Mouse (Mus musculus): ENCODE measurements at regions not wholly inside any gene's neighbourhood (a gene's known extent, or its start where the extent isn't known, plus 50 kb on each side); places are given as distances from the start of the nearest gene placed in this dataset.

DNA sequence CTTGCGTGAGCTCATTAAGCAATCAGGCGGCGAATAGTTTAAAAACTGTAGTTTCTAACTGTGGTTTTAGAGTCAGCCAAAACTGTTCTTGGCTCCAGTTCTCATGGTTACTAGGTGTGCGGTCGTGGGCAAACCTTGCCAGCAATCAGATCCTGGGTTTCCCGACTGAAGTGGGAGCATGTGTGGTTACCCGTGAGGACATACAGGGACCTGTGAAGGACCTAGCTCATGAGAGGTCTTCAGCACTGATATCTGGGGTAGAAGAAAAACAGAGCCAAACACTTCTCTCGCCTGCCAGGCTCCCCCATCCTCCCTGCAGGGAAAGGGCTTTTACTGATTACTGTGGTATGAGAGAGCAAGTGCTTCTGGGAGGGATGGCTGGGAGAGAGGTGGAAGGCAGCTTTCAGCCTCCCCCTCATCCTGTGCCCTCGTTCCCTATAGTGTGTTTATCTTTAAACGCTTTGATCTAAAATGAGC, 230.1 kb downstream of the Fgf9 start:
- TF ChIP-seq POLR2A (IDR thresholded peaks at IDR 0.05; ENCODE audit: low read depth, low read length) (no peak), CTCF (IDR thresholded peaks at IDR 0.05; ENCODE audit: extremely low read depth, insufficient read depth, insufficient read length, insufficient replicate concordance) (no peak)

All from spleen, adult 2 months (tissue).